Mouse (Mus musculus) embryonic facial prominence, embryonic 14.5 days (tissue): ENCODE results near the gene Sulf2. TPM values are rescaled to one million over a fixed set of nuclear protein-coding genes. Genes with fewer than 3 reads are reported as not detected.

ENCODE experiments used
- ATAC-seq: fragments of 200-750 bp; cut with Nextera tagmentation; 2 replicates; pipeline ENCODE4 v1.8.0; 2017; ENCODE audit warnings: low read depth, moderate number of reproducible peaks, moderate TSS enrichment
- DNase-seq: peaks from one replicate; pipeline ENCODE4 v3.0.0-alpha.2; 2015; ENCODE audit warnings: low spot score
- H3K27ac ChIP-seq: fragments of 300-500 bp; sonication (generic); replicated peaks from 2 replicates; pipeline ENCODE4 v1.5.1; 2014; ENCODE audit warnings: low read depth, mild to moderate bottlenecking, low read length, moderate library complexity
- H3K27me3 ChIP-seq: fragments of 300-500 bp; sonication (generic); replicated peaks from 2 replicates; pipeline ENCODE4 v1.6.1; 2014; ENCODE audit warnings: low read length; ENCODE audit not compliant: control insufficient read depth, insufficient read depth
- H3K36me3 ChIP-seq: fragments of 300-500 bp; sonication (generic); 2 replicates; pipeline ENCODE4 v1.6.1; 2014; ENCODE audit warnings: low read length, mixed read lengths; ENCODE audit not compliant: control insufficient read depth, insufficient read depth
- H3K4me1 ChIP-seq: fragments of 300-500 bp; sonication (generic); 2 replicates; pipeline ENCODE4 v1.6.1; 2014; ENCODE audit warnings: antibody characterized with exemption, low read length; ENCODE audit not compliant: control insufficient read depth, insufficient read depth
- H3K4me2 ChIP-seq: fragments of 300-500 bp; sonication (generic); 2 replicates; pipeline ENCODE4 v1.6.1; 2014; ENCODE audit warnings: low read depth, mild to moderate bottlenecking, low read length, moderate library complexity, mixed read lengths
- H3K4me3 ChIP-seq: fragments of 300-500 bp; sonication (generic); 2 replicates; pipeline ENCODE4 v1.5.1; 2014; ENCODE audit warnings: low read depth, mild to moderate bottlenecking, low read length
- H3K9ac ChIP-seq: fragments of 300-500 bp; sonication (generic); 2 replicates; pipeline ENCODE4 v1.6.1; 2014; ENCODE audit warnings: low read depth, mild to moderate bottlenecking, low read length, moderate library complexity, mixed read lengths
- H3K9me3 ChIP-seq: fragments of 300-500 bp; sonication (generic); 2 replicates; pipeline ENCODE4 v1.6.1; 2016; ENCODE audit warnings: low read length; ENCODE audit not compliant: control insufficient read depth
- WGBS: fragments of 180-500 bp; shearing (Covaris S2); extraction: QIAGEN DNeasy Blood & Tissue Kit; methylation state at CpG from one replicate; pipeline ENCODE4 v1.1.7; 2014; 5-methylcytosine and 5-hydroxymethylcytosine counted together
- polyA plus RNA-seq: library from polyadenylated mRNA; unstranded; fragments of >200 nt; fragmentation: Nextera tagmentation; extraction: Ambion mirVana; gene quantifications from 2 replicates; pipeline ENCODE4 v1.2.1, GENCODE M21; 2014

Sulf2 gene
- polyA plus RNA-seq, 1 experiment from 2014 or later, result 139 TPM

GRCm38 (mm10) chr2:166182009-166182685 lies 26.7 kb upstream of the Sulf2 start:
- Histone ChIP-seq H3K4me1 (peaks cover 33% of the 10 kb centered on the region), H3K36me3 (no peaks in the 10 kb centered on the region), H3K27ac (0 out of 2 replicates have a peak overlapping the region, but pooled peaks have one; percentile 95), H3K4me3 (no peak overlapping the region), H3K9ac (no peak overlapping the region), H3K4me2 (no peak overlapping the region), H3K27me3 (no peaks in the 10 kb centered on the region), H3K9me3 (no peaks in the 10 kb centered on the region)
- ATAC-seq, result no peak
- WGBS, result 73% methylated on average over 15 of the region's 15 CpGs
- DNase-seq, result no peak

GRCm38 (mm10) chr2:166180744-166181508 lies 25.5 kb upstream of the Sulf2 start:
- H3K9me3 ChIP-seq, result no peaks in the 10 kb centered on the region
- no peak overlapping the region for H3K4me3 ChIP-seq
- peak; percentile 94 for DNase-seq
- WGBS, result 11% methylated on average over 11 of the region's 11 CpGs
- peaks cover 42% of the 10 kb centered on the region for H3K4me1 ChIP-seq
- H3K9ac ChIP-seq, result peak overlapping the region; percentile 44
- H3K36me3 ChIP-seq, result no peaks in the 10 kb centered on the region
- peak; percentile 77 for ATAC-seq
- peak overlapping the region; percentile 95 for H3K27ac ChIP-seq
- no peaks in the 10 kb centered on the region for H3K27me3 ChIP-seq
- H3K4me2 ChIP-seq, result peak overlapping the region; percentile 30

GRCm38 (mm10) chr2:166180136-166180649 lies 24.7 kb upstream of the Sulf2 start:
- Histone ChIP-seq H3K9ac (peak overlapping the region; percentile 44), H3K4me1 (peaks cover 49% of the 10 kb centered on the region)

GRCm38 (mm10) chr2:166179457-166180101 lies 24.1 kb upstream of the Sulf2 start:
- DNase-seq, result peak; percentile 81
- 18% methylated on average over 4 of the region's 4 CpGs for WGBS
- no peaks in the 10 kb centered on the region for H3K36me3 ChIP-seq

More at GRCm38 (mm10) chr2:166180136-166180649, 24.7 kb upstream of the Sulf2 start:
- Histone ChIP-seq H3K27ac (peak overlapping the region; percentile 95), H3K27me3 (no peaks in the 10 kb centered on the region), H3K36me3 (no peaks in the 10 kb centered on the region), H3K4me2 (peak overlapping the region; percentile 30), H3K4me3 (no peak overlapping the region), H3K9me3 (no peaks in the 10 kb centered on the region)
- DNase-seq (peak; percentile 94), ATAC-seq (peak; percentile 66)
- 10% methylated on average over 5 of the region's 5 CpGs for WGBS

GRCm38 (mm10) chr2:166175552-166176136 lies 20.2 kb upstream of the Sulf2 start:
- Histone ChIP-seq H3K4me2 (no peak overlapping the region), H3K4me1 (peaks cover 38% of the 10 kb centered on the region), H3K27ac (peak overlapping the region; percentile 67), H3K36me3 (no peaks in the 10 kb centered on the region), H3K27me3 (no peaks in the 10 kb centered on the region; the same call in 1 of the 2 replicates), H3K4me3 (no peak overlapping the region), H3K9me3 (no peaks in the 10 kb centered on the region), H3K9ac (no peak overlapping the region)
- ATAC-seq, result no peak
- no peak for DNase-seq
- WGBS, result 55% methylated on average over 8 of the region's 8 CpGs

More at GRCm38 (mm10) chr2:166179457-166180101, 24.1 kb upstream of the Sulf2 start:
- no peak for ATAC-seq
- H3K9me3 ChIP-seq, result no peaks in the 10 kb centered on the region
- no peak overlapping the region for H3K4me2 ChIP-seq
- no peak overlapping the region for H3K4me3 ChIP-seq
- H3K27ac ChIP-seq, result peak overlapping the region; percentile 95
- no peaks in the 10 kb centered on the region for H3K27me3 ChIP-seq
- H3K9ac ChIP-seq, result no peak overlapping the region
- peaks cover 49% of the 10 kb centered on the region for H3K4me1 ChIP-seq

- Histone ChIP-seq H3K27ac (peak overlapping the region; percentile 67), H3K4me2 (no peak overlapping the region), H3K9me3 (no peaks in the 10 kb centered on the region), H3K36me3 (no peaks in the 10 kb centered on the region), H3K4me3 (no peak overlapping the region), H3K27me3 (no peaks in the 10 kb centered on the region; the same call in 1 of the 2 replicates), H3K4me1 (peaks cover 35% of the 10 kb centered on the region), H3K9ac (no peak overlapping the region)
- peak; percentile 83 for DNase-seq
- 5% methylated on average over 3 of the region's 3 CpGs for WGBS
- peak; percentile 59 for ATAC-seq
Observed at GRCm38 (mm10) chr2:166175145-166175544, 19.7 kb upstream of the Sulf2 start.

GRCm38 (mm10) chr2:166173169-166173568 lies 17.7 kb upstream of the Sulf2 start:
- ATAC-seq, result no peak
- DNase-seq, result no peak
- WGBS, result 81% methylated on average over 3 of the region's 5 CpGs
- Histone ChIP-seq H3K4me1 (peaks cover 31% of the 10 kb centered on the region), H3K9me3 (no peaks in the 10 kb centered on the region), H3K4me3 (no peak overlapping the region), H3K27ac (no peak overlapping the region), H3K27me3 (no peaks in the 10 kb centered on the region; the same call in 1 of the 2 replicates), H3K9ac (no peak overlapping the region), H3K4me2 (no peak overlapping the region), H3K36me3 (no peaks in the 10 kb centered on the region)

GRCm38 (mm10) chr2:166170173-166170572 lies 14.7 kb upstream of the Sulf2 start:
- WGBS, result 29% methylated on average over 7 of the region's 7 CpGs
- Histone ChIP-seq H3K9ac (no peak overlapping the region), H3K36me3 (no peaks in the 10 kb centered on the region), H3K4me1 (peaks cover 15% of the 10 kb centered on the region), H3K4me3 (no peak overlapping the region), H3K27ac (peak overlapping the region; percentile 40; the same call in 1 of the 2 replicates), H3K4me2 (no peak overlapping the region), H3K9me3 (no peaks in the 10 kb centered on the region), H3K27me3 (no peaks in the 10 kb centered on the region; the same call in 1 of the 2 replicates)
- DNase-seq (peak; percentile 88), ATAC-seq (peak; percentile 68)
